In the genomic region with DNA sequence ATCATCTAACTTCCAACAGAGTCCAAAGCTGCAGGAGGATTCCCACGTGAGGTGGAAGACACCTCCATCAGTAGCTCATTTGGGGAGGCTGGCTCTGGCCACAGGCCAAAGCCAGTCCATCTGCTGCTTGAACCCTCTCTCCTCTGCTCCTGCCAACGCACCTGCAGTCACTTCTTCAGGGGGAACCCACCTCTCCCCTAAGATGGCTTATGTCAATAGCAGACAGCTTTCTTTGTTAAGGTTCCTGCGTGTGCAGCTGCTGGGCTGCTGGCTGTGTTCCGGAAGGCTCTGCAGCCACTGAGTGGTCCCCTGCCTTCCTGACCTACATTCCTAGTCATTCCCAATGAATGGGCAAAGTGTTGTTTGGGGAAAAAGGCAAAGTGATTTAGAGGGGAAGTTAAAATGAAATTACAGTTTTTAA, we compare ENCODE assay signal across 11 mouse cellular contexts. TPM values are rescaled to one million over a fixed set of nuclear protein-coding genes. Genes with fewer than 3 reads are reported as not detected.
DNase-seq lines count a peak whose midpoint lies in the region.
"Had no signal": no experiment of that assay in that cellular context is flagged by ENCODE, and none has a peak within 500 bp of the region (broad histone marks: within the 10 kb centered on the region; RNA-seq: fewer than 3 reads in every experiment).

No protein-coding gene starts in this region.

- peak; percentile 18 for DNase-seq in layer of hippocampus, adult 11-12 months (ENCODE audit: low spot score)
- DNase-seq in layer of hippocampus, adult 8-10 months (ENCODE audit: low spot score in 2 of 2) = no peak
- peak; percentile 66 for DNase-seq in Muller cell, postnatal 12 days (ENCODE audit: inconsistent ontology term)
- DNase-seq in cerebellum, adult 11-12 months = peak; percentile 90
- peak; percentile 44 to 71 for DNase-seq in left cerebral cortex, adult 9 months (ENCODE audit: low spot score in 2 of 2)
- no peak for DNase-seq in thymus, postnatal 4 days
- DNase-seq in urinary bladder, postnatal 4 days (ENCODE audit: low spot score in 2 of 2) = no peak
- no peak for DNase-seq in c-Kit-positive CD71-positive TER-119-positive erythroid progenitor cells, embryonic 14.5 days (ENCODE audit: low spot score)
- DNase-seq: gastrocnemius, postnatal 14 days; kidney, adult 9 months; lung, postnatal 10 days had no signal

RNA-seq across cellular contexts. Expression of gene Mab21l3, which starts 18.3 kb away (rescaled TPM):
- not detected for total RNA-seq in layer of hippocampus, adult 8-10 months (2022)
- total RNA-seq: gastrocnemius, postnatal 14 days had no signal

RNA-seq across cellular contexts. Expression of gene Slc22a15, which starts 57.2 kb away (rescaled TPM):
- 10 to 100 TPM in 2 of 4 experiments, 1 to 10 TPM in 2; 9.5 to 10.3 (median 10.1) TPM for total RNA-seq in layer of hippocampus, adult 8-10 months (2022)

Comparison
In these comparisons a context has a peak if more than half of its experiments do, and no peak if none do; other contexts are left out.
1. DNase-seq: peak in layer of hippocampus, adult 11-12 months (single experiment), Muller cell, postnatal 12 days (single experiment), cerebellum, adult 11-12 months (single experiment) and left cerebral cortex, adult 9 months (2 of 2); none in layer of hippocampus, adult 8-10 months (0 of 2), thymus, postnatal 4 days (single experiment), urinary bladder, postnatal 4 days (0 of 2) and c-Kit-positive CD71-positive TER-119-positive erythroid progenitor cells, embryonic 14.5 days (single experiment).